Mouse (Mus musculus): ENCODE results near the gene Furin. TPM values are rescaled to one million over a fixed set of nuclear protein-coding genes. Genes with fewer than 3 reads are reported as not detected.

Gene Furin
- polyA plus RNA-seq, 1 experiment, result 42.5 TPM

DNA sequence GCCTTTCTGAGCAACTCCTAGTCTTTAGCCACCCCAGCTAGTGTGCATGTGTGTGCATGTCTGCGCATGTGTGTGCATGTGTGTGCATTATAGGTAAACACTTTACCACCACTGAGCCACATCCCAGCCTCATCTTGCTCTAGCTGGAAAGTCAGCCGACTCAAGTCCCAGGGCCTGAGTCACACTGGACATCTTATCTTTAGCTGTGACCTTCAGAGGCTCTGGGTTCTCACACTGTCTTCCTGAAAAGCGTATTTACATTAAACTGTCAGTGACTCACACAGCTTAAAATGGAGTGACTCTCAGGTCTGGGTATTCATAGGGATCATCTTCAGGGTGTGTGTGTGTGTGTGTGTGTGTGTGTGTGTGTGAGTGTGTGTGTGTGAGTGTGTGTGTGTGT lies 30.4 kb upstream of the Furin start:
- WGBS, result 48% methylated on average over 3 of the region's 3 CpGs
- DNase-seq (ENCODE audit: low read depth, low spot score), result no peak

GRCm38 (mm10) chr7:80429661-80430060 lies 24.4 kb upstream of the Furin start:
- 89% methylated on average over 12 of the region's 12 CpGs for WGBS
- DNase-seq (ENCODE audit: low read depth, low spot score), result no peak

- 74% methylated on average over 5 of the region's 5 CpGs for WGBS
- DNase-seq (ENCODE audit: low read depth, low spot score), result no peak
These were observed 22.5 kb upstream of the Furin start for GRCm38 (mm10) chr7:80427730-80428129.

GRCm38 (mm10) chr7:80426363-80426762 lies 21.1 kb upstream of the Furin start:
- DNase-seq (ENCODE audit: low read depth, low spot score), result no peak
- 41% methylated on average over 7 of the region's 7 CpGs for WGBS

DNA sequence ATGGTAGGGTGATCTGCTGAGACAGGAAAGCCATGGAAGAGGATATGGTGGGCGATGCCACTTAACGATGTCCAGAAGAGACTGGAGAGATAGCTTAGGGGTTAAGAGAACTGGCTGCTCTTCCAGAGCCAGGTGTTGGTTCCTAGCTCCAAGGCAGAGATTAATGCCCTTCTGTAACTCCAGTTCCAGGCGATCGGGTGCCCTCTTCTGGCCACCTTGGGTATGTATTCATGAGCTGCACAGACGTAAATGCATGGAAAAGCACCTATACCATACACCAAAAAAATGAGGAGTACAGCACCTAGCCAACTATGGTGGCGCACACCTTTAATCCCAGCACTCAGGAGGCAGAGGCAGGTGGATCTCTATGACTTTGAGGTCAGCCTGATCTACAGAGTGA lies 19.5 kb upstream of the Furin start:
- WGBS, result 90% methylated on average over 6 of the region's 6 CpGs
- no peak for DNase-seq (ENCODE audit: low read depth, low spot score)

GRCm38 (mm10) chr7:80422759-80423480 lies 17.7 kb upstream of the Furin start:
- 14% methylated on average over 20 of the region's 20 CpGs for WGBS
- DNase-seq (ENCODE audit: low read depth, low spot score), result no peak

DNA sequence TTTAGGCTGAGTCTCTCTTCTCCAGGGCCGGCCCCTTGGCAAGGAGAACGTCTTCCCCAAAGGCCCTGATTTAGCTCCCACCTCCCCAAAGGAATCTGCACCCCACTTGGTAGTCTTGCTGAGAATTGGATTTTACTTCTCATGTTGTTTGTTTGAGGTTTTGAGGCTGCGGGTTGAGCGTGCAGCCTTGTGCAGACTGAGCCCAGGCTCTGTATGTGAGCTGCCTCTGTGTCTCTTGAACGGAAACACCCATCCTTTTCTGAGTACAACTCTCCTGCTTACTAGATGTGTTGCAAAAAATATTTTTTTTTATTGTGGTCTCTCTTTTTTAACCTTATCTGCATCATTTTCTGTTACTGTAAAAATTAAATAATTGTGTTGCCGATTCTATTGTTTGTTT lies 16.3 kb upstream of the Furin start:
- 95% methylated on average over 6 of the region's 6 CpGs for WGBS
- no peak for DNase-seq (ENCODE audit: low read depth, low spot score)

DNA sequence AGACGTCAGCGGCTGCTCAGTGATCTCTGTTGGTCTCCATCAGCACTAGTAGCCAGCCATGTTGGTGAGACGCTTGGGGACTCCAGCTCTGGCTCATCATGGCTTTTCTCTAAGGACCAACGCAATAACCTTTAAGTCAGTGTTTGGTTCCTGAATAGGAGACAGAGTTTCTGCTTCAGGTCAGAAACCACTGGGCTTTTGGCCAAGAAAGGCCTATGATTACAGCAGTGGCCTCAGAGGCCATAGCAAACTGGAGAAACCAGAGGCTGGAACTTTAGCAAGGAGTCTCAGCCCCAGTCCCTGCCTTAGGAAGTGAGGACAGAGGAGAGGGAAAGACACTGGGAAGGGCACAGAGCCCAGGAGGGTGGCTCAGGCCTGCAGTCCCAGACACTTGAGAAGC lies 15.3 kb upstream of the Furin start:
- no peak for DNase-seq (ENCODE audit: low read depth, low spot score)
- WGBS, result 82% methylated on average over 4 of the region's 4 CpGs

DNA sequence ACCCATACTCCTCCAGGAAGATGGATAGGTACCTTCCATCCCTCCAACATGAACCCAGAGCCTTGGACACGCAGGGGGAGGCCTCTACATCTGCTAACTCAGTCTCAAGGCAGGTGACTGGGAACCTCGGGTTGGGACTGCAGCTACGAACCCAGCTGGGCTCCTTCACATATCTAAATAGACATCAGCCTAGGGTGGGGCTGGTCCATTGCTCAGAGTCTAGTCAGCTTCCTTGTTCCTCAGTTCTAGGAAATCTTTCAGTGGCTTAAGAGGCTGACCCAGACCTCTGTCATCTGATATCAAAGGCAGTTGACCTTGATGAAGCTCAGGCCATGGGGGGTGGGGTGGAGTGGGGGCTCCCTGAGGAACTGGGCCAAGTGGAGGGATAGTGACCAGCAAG lies 14.0 kb upstream of the Furin start:
- 25% methylated on average over 3 of the region's 3 CpGs for WGBS
- no peak for DNase-seq (ENCODE audit: low read depth, low spot score)

GRCm38 (mm10) chr7:80418036-80418435 lies 12.8 kb upstream of the Furin start:
- no peak for DNase-seq (ENCODE audit: low read depth, low spot score)
- WGBS, result 77% methylated on average over 3 of the region's 3 CpGs

DNA sequence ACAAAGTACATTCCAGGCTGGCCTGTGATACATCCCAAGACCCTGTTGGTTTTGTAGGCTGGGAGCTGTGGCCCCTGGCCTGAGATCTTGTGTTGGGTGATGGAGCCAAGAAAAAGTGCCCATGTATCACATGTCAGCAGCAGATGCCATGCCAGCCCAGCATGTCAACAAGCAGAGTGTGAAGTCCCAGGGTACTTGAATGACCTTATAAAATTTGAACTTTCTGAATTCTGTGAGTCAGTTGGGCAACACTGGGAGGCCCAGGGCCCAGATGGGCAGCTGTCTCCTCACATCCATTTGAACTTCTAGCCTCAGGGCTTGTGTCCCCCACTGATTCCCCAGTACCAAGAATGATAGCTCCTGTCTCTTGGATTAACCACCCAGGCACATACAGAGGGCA lies 12.4 kb upstream of the Furin start:
- no peak for DNase-seq (ENCODE audit: low read depth, low spot score)

DNA sequence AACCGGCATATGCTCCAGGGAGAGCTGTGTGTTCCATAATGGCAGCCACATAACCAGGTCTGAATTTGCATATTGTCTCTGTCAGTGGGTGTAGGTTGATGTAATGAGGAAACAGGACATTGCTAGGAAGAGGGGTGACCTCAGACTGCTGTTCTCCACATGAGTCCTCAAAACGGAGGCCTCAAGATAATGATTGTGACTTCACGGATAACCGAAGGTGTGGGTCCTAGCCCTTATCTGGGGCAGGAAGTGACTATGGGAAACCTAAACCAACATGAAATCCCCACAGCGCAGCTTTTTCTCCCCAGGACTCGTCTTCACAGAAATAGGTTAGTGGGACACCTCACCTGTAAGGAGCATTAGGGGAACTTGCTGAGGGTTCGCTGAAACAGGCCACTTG lies 11.7 kb upstream of the Furin start:
- WGBS, result 87% methylated on average over 7 of the region's 7 CpGs

DNA sequence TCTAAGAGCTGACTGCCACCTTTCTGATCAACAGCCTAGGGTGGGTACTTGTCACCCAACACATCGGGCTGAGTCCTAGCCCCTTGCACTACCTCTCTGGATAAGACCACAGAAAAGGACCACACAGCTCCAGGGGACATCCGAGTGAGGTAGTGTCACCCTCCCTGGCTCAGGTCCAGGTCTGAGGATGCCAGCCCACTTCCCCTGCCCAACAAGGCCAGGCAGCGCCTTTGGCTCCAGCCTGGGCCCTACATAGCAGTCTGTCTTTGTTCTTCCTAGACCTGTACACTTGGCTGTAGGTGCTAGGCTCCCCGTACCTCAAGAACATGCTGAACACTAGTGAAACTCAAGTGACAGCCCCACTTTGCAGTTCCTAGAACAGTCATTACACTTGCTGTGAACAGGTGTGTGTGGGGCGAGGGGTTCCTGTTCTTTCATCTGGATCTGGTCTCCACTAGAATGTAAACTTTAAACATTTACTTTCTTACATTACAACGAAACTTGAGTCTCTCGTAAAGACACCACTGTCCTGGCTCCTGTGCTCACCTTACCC lies 9.1 kb upstream of the Furin start:
- WGBS, result 79% methylated on average over 7 of the region's 7 CpGs
- DNase-seq (ENCODE audit: low read depth, low spot score), result no peak

More for the DNA sequence above, 11.7 kb upstream of the Furin start:
- no peak for DNase-seq (ENCODE audit: low read depth, low spot score)

DNA sequence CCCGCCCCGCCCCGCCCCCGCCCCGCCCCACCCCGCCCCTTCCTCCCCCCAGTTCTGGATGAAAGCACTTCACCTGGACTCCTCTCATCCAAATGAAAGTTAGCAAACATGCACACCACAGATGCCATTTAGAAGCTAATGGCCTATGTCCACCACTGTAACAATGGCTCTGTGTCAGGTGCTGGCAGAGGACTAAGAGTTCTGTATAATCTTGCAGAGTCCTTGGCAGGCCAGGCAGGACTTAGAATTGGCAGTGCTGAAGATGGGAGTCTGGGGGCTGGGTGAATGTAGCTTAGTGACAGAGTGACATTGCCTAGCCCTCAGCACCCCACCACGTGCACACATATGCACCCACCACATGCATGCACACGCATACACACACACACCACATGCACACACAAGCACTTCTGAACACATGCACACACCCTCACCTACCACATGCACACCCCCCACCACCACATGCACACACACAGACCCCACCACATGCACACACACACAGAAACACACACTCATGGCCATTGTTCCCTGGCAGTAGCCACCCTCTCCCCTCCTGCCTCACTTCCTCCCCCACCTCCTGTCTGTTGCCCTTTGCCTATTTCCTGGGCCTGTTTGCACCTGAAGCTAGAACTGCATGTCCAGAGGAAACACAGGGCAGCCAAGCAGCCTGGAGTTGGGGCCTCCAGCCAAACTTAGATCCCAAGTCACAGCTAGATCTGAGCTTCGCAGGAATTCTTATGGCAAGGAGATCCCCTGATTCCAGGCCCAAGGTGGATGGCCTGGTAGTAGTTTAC lies 8.5 kb upstream of the Furin start:
- 66% methylated on average over 9 of the region's 9 CpGs for WGBS
- DNase-seq (ENCODE audit: low read depth, low spot score), result no peak

DNA sequence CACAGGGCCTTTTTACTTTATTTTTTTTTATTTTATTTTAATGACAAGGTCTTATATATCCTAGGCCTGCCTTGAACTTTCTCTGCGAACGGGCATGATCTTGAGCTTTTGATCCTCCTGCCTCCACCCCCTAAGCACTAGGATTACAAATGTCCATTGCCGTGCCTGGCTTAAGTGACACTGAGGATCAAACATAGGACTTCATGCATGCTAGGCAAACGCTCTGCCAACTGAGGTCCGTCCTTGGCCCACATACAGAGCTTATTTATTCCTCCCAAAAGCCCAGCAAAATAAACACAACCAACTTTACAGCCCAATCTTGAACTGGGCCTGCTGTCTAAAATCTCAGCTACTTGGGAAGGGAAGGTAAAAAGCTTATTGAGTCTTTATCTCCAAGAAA lies 7.5 kb upstream of the Furin start:
- WGBS, result 80% methylated on average over 5 of the region's 5 CpGs

DNA sequence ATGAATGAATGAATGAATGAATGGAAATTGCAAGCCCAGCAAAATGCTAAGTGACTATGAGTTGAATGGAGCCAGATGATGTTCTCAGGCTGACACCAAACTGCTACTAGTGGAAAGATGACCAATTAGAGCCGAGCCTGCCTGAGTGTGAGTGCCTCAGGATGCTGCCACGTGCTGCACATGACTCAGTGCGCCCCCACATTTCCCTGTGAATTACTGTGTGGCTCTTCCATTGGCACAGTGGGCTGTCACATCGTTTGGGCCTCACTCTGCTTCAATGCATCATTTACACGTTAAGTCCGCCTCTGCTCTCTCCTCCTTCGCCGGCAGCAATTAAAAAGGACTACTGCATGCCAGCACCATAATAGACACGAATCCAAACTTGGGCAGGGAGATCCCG lies 7.0 kb upstream of the Furin start:
- no peak for DNase-seq (ENCODE audit: low read depth, low spot score)
- WGBS, result 79% methylated on average over 10 of the region's 10 CpGs

More for the DNA sequence above, 7.5 kb upstream of the Furin start:
- no peak for DNase-seq (ENCODE audit: low read depth, low spot score)

DNA sequence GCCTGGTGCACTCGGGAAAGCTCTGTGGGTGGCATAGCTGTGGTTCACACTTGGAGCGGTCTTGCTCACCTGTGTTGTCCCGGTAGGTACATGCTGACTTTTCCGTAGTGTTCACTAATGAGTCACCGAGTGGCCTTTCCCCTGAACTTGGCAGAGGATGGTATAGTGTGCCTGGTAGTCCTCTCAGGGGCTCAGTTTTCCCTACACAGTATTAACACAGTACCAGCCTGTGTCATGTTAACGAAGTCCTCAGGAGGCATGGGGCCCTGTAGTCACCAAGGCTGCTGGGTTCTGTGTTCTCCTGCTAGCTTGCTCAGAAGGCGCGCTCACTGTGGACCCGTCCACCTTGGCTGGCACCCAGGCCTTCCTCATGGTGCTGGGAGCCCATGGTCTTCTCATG lies 5.1 kb upstream of the Furin start:
- WGBS, result 84% methylated on average over 9 of the region's 9 CpGs
- no peak for DNase-seq (ENCODE audit: low read depth, low spot score)

GRCm38 (mm10) chr7:80407712-80408111 lies 2.5 kb upstream of the Furin start:
- 31% methylated on average over 9 of the region's 9 CpGs for WGBS

DNA sequence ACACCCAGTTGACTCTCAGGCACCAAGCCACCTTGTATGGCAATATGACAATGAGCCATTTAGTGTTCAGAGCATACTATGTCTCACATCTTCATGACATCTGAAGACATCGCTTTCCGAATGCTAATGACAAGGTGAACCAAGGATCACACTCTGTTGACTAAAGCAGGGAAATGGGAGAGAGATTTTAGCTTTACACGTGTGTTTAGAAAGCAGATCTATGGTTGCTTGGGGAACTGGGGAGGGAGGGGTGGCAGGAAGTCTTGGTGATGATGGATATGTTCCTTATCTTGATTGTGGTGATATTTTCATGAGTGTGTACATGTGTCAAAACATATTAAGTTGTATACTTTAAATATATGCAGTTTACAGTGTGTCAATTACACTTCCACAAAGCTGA lies 950 bp upstream of the Furin start:
- DNase-seq (ENCODE audit: low read depth, low spot score), result no peak
- 89% methylated on average over 3 of the region's 3 CpGs for WGBS

More at GRCm38 (mm10) chr7:80407712-80408111, 2.5 kb upstream of the Furin start:
- no peak for DNase-seq (ENCODE audit: low read depth, low spot score)

DNA sequence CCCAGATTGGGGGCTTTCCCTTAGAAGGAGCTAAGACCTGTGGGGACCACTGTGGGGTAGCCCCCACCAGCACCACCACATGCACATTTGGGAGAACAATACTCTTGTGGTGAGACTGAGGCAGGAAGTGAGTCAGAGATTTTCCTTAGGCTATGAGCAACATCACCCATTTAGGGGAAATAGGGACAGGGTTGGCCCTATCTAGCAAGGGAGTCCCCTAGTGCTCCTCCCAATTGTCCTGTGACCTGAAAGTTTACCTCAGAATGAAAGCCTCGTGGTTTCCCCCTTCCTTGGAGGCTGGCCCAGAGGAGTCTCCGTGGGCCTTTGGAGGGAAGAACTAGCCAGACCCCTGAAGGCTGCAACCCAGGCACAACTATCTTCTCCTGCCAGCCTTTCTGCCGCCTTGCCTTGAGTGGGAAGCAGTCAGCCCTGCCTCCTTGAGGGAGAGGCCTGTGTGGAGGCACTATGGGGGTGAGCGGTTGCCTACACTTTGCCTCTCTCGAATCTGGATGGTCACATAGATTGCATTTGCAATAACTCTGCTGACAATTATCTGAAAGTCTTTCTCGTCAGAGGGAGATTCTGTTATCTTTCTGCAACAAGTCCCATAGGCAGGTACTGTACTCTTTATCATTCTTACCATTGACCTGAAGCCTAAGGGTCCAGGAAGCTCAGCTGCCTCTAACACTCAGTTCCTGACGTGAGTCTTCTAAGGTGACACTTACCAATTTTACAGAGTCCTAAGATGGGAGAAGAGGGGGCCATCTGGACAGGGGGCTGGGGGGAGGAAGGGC lies 938 bp downstream of the Furin start:
- no peak for DNase-seq (ENCODE audit: low read depth, low spot score)
- WGBS, result 71% methylated on average over 7 of the region's 7 CpGs
